Mouse (Mus musculus) bone marrow, adult 2 months (tissue): ENCODE data around the gene Cep72.

Source experiments
- CTCF ChIP-seq: fragments of 200-500 bp; IDR thresholded peaks from 2 replicates; pipeline ENCODE4 v1.5.1; 2011; ENCODE audit warnings: low read length, control low read depth; ENCODE audit not compliant: control insufficient read depth, insufficient read depth
- POLR2A ChIP-seq: fragments of 200-500 bp; IDR thresholded peaks from 2 replicates; pipeline ENCODE4 v1.6.1; 2011; ENCODE audit warnings: low read depth, mild to moderate bottlenecking, control low read depth, low read length, borderline replicate concordance; ENCODE audit not compliant: control insufficient read depth

GRCm38 (mm10) chr13:74090265-74090664 is 28.2 kb upstream of the Cep72 start:
- TF ChIP-seq CTCF (no peak), POLR2A (no peak)
